Mouse (Mus musculus): ENCODE data around the gene Ets1.

- TF ChIP-seq CTCF (IDR thresholded peaks at IDR 0.05) (no peak), EP300 (IDR thresholded peaks at IDR 0.05) (no peak)
These were observed 3.8 kb upstream of the Ets1 start for GRCm38 (mm10) chr9:32632237-32632636.
